Mouse (Mus musculus) left cerebral cortex, postnatal 25 days (tissue): Measurements from ENCODE around the gene Mapk6. TPM values are rescaled to one million over a fixed set of nuclear protein-coding genes. Genes with fewer than 3 reads are reported as not detected.

ENCODE experiments used
- DNase-seq, 2 experiments: peaks; one replicate each; pipeline ENCODE4 v3.0.0; 2022; ENCODE audit warnings: low spot score in 2 of 2, mixed read lengths in 1 of 2
- intact Hi-C: fragments of 180-260 bp; cut with DNase I; formaldehyde crosslinking; loops from one replicate; pipeline ENCODE4 v1.15.1; 2025
- total RNA-seq, 2 experiments: library from RNA; stranded (reverse); gene quantifications; 2 replicates each; pipeline ENCODE4 v1.2.3; 2021

Gene Mapk6
- total RNA-seq, 2 experiments from 2014 or later = 73.1 to 74.8 TPM

- intact Hi-C loops = no loop called here
- DNase-seq = peak in 1 of 2 experiments; percentile 57
Observed at GRCm38 (mm10) chr9:75427366-75428273, 17.8 kb upstream of the Mapk6 start.

GRCm38 (mm10) chr9:75425796-75426391 is 16.1 kb upstream of the Mapk6 start:
- intact Hi-C loops = no loop called here
- no peak for DNase-seq

- no peak for DNase-seq
Observed at GRCm38 (mm10) chr9:75424358-75425150, 14.7 kb upstream of the Mapk6 start.

GRCm38 (mm10) chr9:75423683-75424082 is 13.9 kb upstream of the Mapk6 start:
- DNase-seq = no peak
- intact Hi-C loops = no loop called here

More at GRCm38 (mm10) chr9:75424358-75425150, 14.7 kb upstream of the Mapk6 start:
- intact Hi-C loops = no loop called here

- intact Hi-C loops = no loop called here
- DNase-seq = no peak
Observed at GRCm38 (mm10) chr9:75422251-75422691, 12.5 kb upstream of the Mapk6 start.

- intact Hi-C loops = no loop called here
- no peak for DNase-seq
Observed at GRCm38 (mm10) chr9:75414204-75414603, 4.4 kb upstream of the Mapk6 start.

GRCm38 (mm10) chr9:75413206-75413605 is 3.4 kb upstream of the Mapk6 start:
- intact Hi-C loops = no loop called here
- DNase-seq = no peak

GRCm38 (mm10) chr9:75411584-75411983 is 1.8 kb upstream of the Mapk6 start:
- DNase-seq = no peak
- intact Hi-C loops = no loop called here

GRCm38 (mm10) chr9:75410868-75411487 is 1.2 kb upstream of the Mapk6 start:
- intact Hi-C loops = no loop called here
- no peak for DNase-seq

- intact Hi-C loops = loop anchor here (1.0 to 5.0 kb wide), 4 partner anchors 32 to 97 kb away; partner anchors contain the start of gene Leo1
- DNase-seq = peak; percentile 55 to 60
Observed at GRCm38 (mm10) chr9:75409031-75409851, 564 bp downstream of the Mapk6 start.

GRCm38 (mm10) chr9:75408204-75408826 is 1.5 kb downstream of the Mapk6 start:
- intact Hi-C loops = loop anchor here (2.0 to 5.0 kb wide), 2 partner anchors 58 to 96 kb away; no protein-coding TSS in a partner anchor
- no peak for DNase-seq

GRCm38 (mm10) chr9:75407803-75408202 is 2.0 kb downstream of the Mapk6 start:
- peak; percentile 43 to 86 for DNase-seq
- intact Hi-C loops = loop anchor here (2.0 to 5.0 kb wide), 2 partner anchors 59 to 96 kb away; no protein-coding TSS in a partner anchor

- intact Hi-C loops = loop anchor here (5.0 kb wide), 1 partner anchor 94 kb away; no protein-coding TSS in a partner anchor
- DNase-seq = no peak
Observed at GRCm38 (mm10) chr9:75406121-75406520, 3.7 kb downstream of the Mapk6 start.

GRCm38 (mm10) chr9:75403520-75403919 is 6.3 kb downstream of the Mapk6 start:
- intact Hi-C loops = no loop called here
- no peak for DNase-seq

GRCm38 (mm10) chr9:75401593-75402504 is 8.0 kb downstream of the Mapk6 start:
- intact Hi-C loops = no loop called here

GRCm38 (mm10) chr9:75400639-75401038 is 9.2 kb downstream of the Mapk6 start:
- intact Hi-C loops = no loop called here
- no peak for DNase-seq

More at GRCm38 (mm10) chr9:75401593-75402504, 8.0 kb downstream of the Mapk6 start:
- peak in 1 of 2 experiments; percentile 25 for DNase-seq

GRCm38 (mm10) chr9:75399069-75399468 is 10.7 kb downstream of the Mapk6 start:
- intact Hi-C loops = no loop called here
- no peak for DNase-seq
